Mouse (Mus musculus): ENCODE results near the gene Aldh8a1. TPM values are rescaled to one million over a fixed set of nuclear protein-coding genes. Genes with fewer than 3 reads are reported as not detected.
A peak's percentile ranks its signal among the peaks of the same experiment; 100 is the strongest.

Gene Aldh8a1
- total RNA-seq (2014; fragmentation: Nextera tagmentation) (not detected in 2 replicates), total RNA-seq (2017) (0.22 and 0.29 TPM in 2 replicates), polyA plus RNA-seq (2012) (not detected in 2 replicates)

GRCm38 (mm10) chr10:21376682-21377473, at the start of gene Aldh8a1:
TSS of gene Aldh8a1 (plus strand) at chr10:21377291.
- no peaks in the 10 kb centered on the region for H3K36me3 ChIP-seq (replicated peaks)
- H3K27me3 ChIP-seq (ENCODE audit: insufficient read depth, low read length): peaks cover 10% of the 10 kb centered on the region; the same call in 1 of the 2 replicates
- DNase-seq (ENCODE audit: low spot score): no peak
- H3K9me3 ChIP-seq (replicated peaks): no peaks in the 10 kb centered on the region
- H3K4me1 ChIP-seq (ENCODE audit: insufficient read depth, low read depth, low read length): peaks cover 35% of the 10 kb centered on the region
- ATAC-seq (ENCODE audit: extremely low read depth, insufficient number of reproducible peaks, low FRiP score, poor library complexity, severe bottlenecking): no peak
- TF ChIP-seq CTCF (IDR thresholded peaks at IDR 0.05; ENCODE audit: low read depth, low read length): no peak
- TF ChIP-seq GATA2 (IDR thresholded peaks at IDR 0.05; ENCODE audit: borderline replicate concordance, low read depth, low read length): no peak
- no peak for TF ChIP-seq POLR2AphosphoS5 (IDR thresholded peaks at IDR 0.05; ENCODE audit: insufficient replicate concordance, low read depth, low read length)
- no peak for TF ChIP-seq TAL1 (conservative IDR thresholded peaks at IDR 0.05; ENCODE audit: low read depth, low read length)
- no peak for TF ChIP-seq GATA1 (IDR thresholded peaks at IDR 0.05; ENCODE audit: borderline replicate concordance, low read length)
- H3K4me3 ChIP-seq (ENCODE audit: low read depth, low read length): no peak within 1 kb of the TSS

GRCm38 (mm10) chr10:21327605-21328135, 49.4 kb upstream of the Aldh8a1 start:
- H3K4me3 ChIP-seq (ENCODE audit: low read depth, low read length): no peak overlapping the region
- no peaks in the 10 kb centered on the region for H3K9me3 ChIP-seq (replicated peaks)
- H3K4me1 ChIP-seq (ENCODE audit: insufficient read depth, low read depth, low read length): peaks cover 24% of the 10 kb centered on the region
- TF ChIP-seq POLR2AphosphoS5 (IDR thresholded peaks at IDR 0.05; ENCODE audit: insufficient replicate concordance, low read depth, low read length): no peak
- no peak for TF ChIP-seq CTCF (IDR thresholded peaks at IDR 0.05; ENCODE audit: low read depth, low read length)
- TF ChIP-seq TAL1 (conservative IDR thresholded peaks at IDR 0.05; ENCODE audit: low read depth, low read length): no peak
- TF ChIP-seq GATA2 (IDR thresholded peaks at IDR 0.05; ENCODE audit: borderline replicate concordance, low read depth, low read length): no peak
- no peak for TF ChIP-seq GATA1 (IDR thresholded peaks at IDR 0.05; ENCODE audit: borderline replicate concordance, low read length)
- H3K36me3 ChIP-seq (replicated peaks): peaks cover 88% of the 10 kb centered on the region
- H3K27me3 ChIP-seq (ENCODE audit: insufficient read depth, low read length): no peaks in the 10 kb centered on the region
- no peak for ATAC-seq (ENCODE audit: extremely low read depth, insufficient number of reproducible peaks, low FRiP score, poor library complexity, severe bottlenecking)
- DNase-seq (ENCODE audit: low spot score): no peak

GRCm38 (mm10) chr10:21334349-21335105, 42.6 kb upstream of the Aldh8a1 start:
- TF ChIP-seq GATA2 (IDR thresholded peaks at IDR 0.05; ENCODE audit: borderline replicate concordance, low read depth, low read length) (no peak; the same call in 1 of the 2 replicates), TAL1 (conservative IDR thresholded peaks at IDR 0.05; ENCODE audit: low read depth, low read length) (no peak)
- Histone ChIP-seq H3K4me1 (ENCODE audit: insufficient read depth, low read depth, low read length) (peaks cover 44% of the 10 kb centered on the region), H3K9me3 (replicated peaks) (peaks cover 4% of the 10 kb centered on the region), H3K4me3 (ENCODE audit: low read depth, low read length) (peak overlapping the region; percentile 42; the same call in 1 of the 2 replicates), H3K36me3 (replicated peaks) (peaks cover 94% of the 10 kb centered on the region), H3K27me3 (ENCODE audit: insufficient read depth, low read length) (no peaks in the 10 kb centered on the region)
- DNase-seq (ENCODE audit: low spot score): peak; percentile 6
- ATAC-seq (ENCODE audit: extremely low read depth, insufficient number of reproducible peaks, low FRiP score, poor library complexity, severe bottlenecking): peak; percentile 61

DNA sequence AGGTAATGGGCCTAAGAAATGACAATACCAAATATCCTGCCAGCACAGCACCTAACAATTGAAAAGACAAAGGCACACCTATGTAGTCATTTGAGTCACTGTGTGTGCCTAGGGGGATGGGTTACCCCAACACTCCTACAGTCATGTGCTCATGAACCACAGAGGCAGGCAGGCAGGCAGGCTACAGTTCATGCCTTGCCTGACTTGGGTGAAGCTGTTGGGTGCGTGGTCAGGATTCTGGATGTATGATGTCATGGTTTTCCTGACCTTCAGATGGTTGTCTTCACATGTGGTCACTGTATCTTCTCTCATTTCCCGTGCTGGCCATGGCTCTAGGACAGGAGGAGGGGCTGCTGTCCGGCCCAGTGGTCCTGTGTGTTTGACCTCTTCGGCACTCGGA, 41.6 kb upstream of the Aldh8a1 start:
- DNase-seq (ENCODE audit: low spot score) (no peak), ATAC-seq (ENCODE audit: extremely low read depth, insufficient number of reproducible peaks, low FRiP score, poor library complexity, severe bottlenecking) (no peak)
- Histone ChIP-seq H3K9me3 (replicated peaks) (peaks cover 4% of the 10 kb centered on the region), H3K27me3 (ENCODE audit: insufficient read depth, low read length) (no peaks in the 10 kb centered on the region), H3K36me3 (replicated peaks) (peaks cover 89% of the 10 kb centered on the region), H3K4me1 (ENCODE audit: insufficient read depth, low read depth, low read length) (peaks cover 38% of the 10 kb centered on the region), H3K4me3 (ENCODE audit: low read depth, low read length) (no peak overlapping the region)
- TF ChIP-seq POLR2AphosphoS5 (IDR thresholded peaks at IDR 0.05; ENCODE audit: insufficient replicate concordance, low read depth, low read length): no peak
- TF ChIP-seq CTCF (IDR thresholded peaks at IDR 0.05; ENCODE audit: low read depth, low read length): no peak
- no peak for TF ChIP-seq GATA2 (IDR thresholded peaks at IDR 0.05; ENCODE audit: borderline replicate concordance, low read depth, low read length)
- TF ChIP-seq TAL1 (conservative IDR thresholded peaks at IDR 0.05; ENCODE audit: low read depth, low read length): no peak
- no peak for TF ChIP-seq GATA1 (IDR thresholded peaks at IDR 0.05; ENCODE audit: borderline replicate concordance, low read length)

- TF ChIP-seq CTCF (IDR thresholded peaks at IDR 0.05; ENCODE audit: low read depth, low read length) (0 out of 2 replicates have a peak, but pooled peaks have one; percentile 11), GATA2 (IDR thresholded peaks at IDR 0.05; ENCODE audit: borderline replicate concordance, low read depth, low read length) (no peak)
- H3K9me3 ChIP-seq (replicated peaks): peaks cover 4% of the 10 kb centered on the region
- H3K4me3 ChIP-seq (ENCODE audit: low read depth, low read length): no peak overlapping the region
- DNase-seq (ENCODE audit: low spot score): no peak
- H3K27me3 ChIP-seq (ENCODE audit: insufficient read depth, low read length): no peaks in the 10 kb centered on the region
- peaks cover 35% of the 10 kb centered on the region for H3K4me1 ChIP-seq (ENCODE audit: insufficient read depth, low read depth, low read length)
- H3K36me3 ChIP-seq (replicated peaks): peaks cover 90% of the 10 kb centered on the region
- ATAC-seq (ENCODE audit: extremely low read depth, insufficient number of reproducible peaks, low FRiP score, poor library complexity, severe bottlenecking): no peak
These were observed 39.9 kb upstream of the Aldh8a1 start for GRCm38 (mm10) chr10:21337191-21337590.

- DNase-seq (ENCODE audit: low spot score): no peak
- TF ChIP-seq POLR2AphosphoS5 (IDR thresholded peaks at IDR 0.05; ENCODE audit: insufficient replicate concordance, low read depth, low read length) (no peak), GATA2 (IDR thresholded peaks at IDR 0.05; ENCODE audit: borderline replicate concordance, low read depth, low read length) (no peak), CTCF (IDR thresholded peaks at IDR 0.05; ENCODE audit: low read depth, low read length) (no peak), GATA1 (IDR thresholded peaks at IDR 0.05; ENCODE audit: borderline replicate concordance, low read length) (no peak), TAL1 (conservative IDR thresholded peaks at IDR 0.05; ENCODE audit: low read depth, low read length) (no peak)
- Histone ChIP-seq H3K4me3 (ENCODE audit: low read depth, low read length) (no peak overlapping the region), H3K27me3 (ENCODE audit: insufficient read depth, low read length) (no peaks in the 10 kb centered on the region), H3K9me3 (replicated peaks) (peaks cover 4% of the 10 kb centered on the region), H3K36me3 (replicated peaks) (peaks cover 88% of the 10 kb centered on the region), H3K4me1 (ENCODE audit: insufficient read depth, low read depth, low read length) (no peaks in the 10 kb centered on the region)
- ATAC-seq (ENCODE audit: extremely low read depth, insufficient number of reproducible peaks, low FRiP score, poor library complexity, severe bottlenecking): no peak
These were observed 35.4 kb upstream of the Aldh8a1 start for GRCm38 (mm10) chr10:21341706-21342105.
